Mouse (Mus musculus) megakaryocyte, embryonic 14.5 days (primary cell): Measurements from ENCODE around the gene Bhlhe41.

Experiments
- FLI1 ChIP-seq: IDR thresholded peaks from 2 replicates; pipeline ENCODE4 v1.6.1; 2012; ENCODE audit warnings: low read length, inconsistent platforms, mixed read lengths
- GATA1 ChIP-seq: IDR thresholded peaks from 3 replicates; pipeline ENCODE4 v1.6.1; 2012; ENCODE audit warnings: mixed read lengths, low read length, inconsistent platforms, borderline replicate concordance

GRCm38 (mm10) chr6:145846948-145847347, 18.4 kb downstream of the Bhlhe41 start:
- TF ChIP-seq GATA1 (no peak), FLI1 (no peak)
